ENCODE assay signal across 8 mouse cellular contexts in the genomic region with DNA sequence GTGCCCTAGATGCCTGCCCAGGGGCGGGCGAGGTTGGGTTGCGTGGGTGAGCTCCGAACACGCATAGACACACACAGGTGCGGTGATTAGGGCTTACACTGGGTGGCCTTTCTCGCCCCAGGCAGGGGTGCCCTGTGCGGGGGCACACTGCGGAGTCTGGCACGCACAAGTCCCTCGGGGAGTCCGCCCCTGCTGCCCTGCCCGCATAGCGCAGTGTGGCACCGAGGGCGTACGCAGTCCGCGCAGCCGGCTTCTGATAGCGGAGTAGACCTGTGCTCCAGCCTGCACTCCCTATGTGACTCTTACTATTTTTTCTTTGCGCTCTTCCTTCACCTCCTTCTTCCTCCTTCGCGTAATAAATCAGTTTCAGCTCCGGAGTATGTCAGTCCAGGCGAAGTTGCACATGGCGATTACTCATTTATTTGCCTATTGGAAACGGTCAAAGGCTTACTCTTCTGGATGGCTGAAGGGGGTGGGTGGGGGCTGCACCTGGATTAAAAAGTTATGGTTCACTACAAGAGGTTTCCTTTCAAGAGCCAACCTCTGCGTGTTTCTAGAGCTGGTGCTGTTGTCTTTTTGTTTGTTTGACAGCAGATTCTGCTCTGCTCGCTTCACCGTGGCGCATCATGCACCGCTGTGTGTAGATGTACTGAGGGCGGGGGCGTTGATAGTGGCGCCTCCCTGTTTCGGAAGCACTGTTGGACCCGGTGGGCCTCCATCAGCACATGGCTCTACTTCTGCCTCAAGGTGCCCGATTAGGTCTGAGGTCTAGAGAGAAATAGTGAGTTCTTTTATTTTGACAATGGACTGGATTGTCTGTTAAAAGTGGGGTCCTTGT. TPM values are rescaled to one million over a fixed set of nuclear protein-coding genes. Genes with fewer than 3 reads are reported as not detected.
DNase-seq lines count a peak whose midpoint lies in the region; ATAC-seq and TF ChIP-seq lines count a peak whose summit lies in the region.

No protein-coding gene starts in this region.

- peaks cover 62% of the 10 kb centered on the region for H3K79me2 ChIP-seq in CH12.LX (replicated peaks; ENCODE audit: control insufficient read depth, extremely low read depth, insufficient read depth, poor library complexity, severe bottlenecking)

- peak; percentile 46 to 65 for DNase-seq in heart, adult 18-20 months
- no peak for DNase-seq in heart, adult 8-10 months (ENCODE audit: low spot score)
- DNase-seq in CH12.LX (ENCODE audit: extremely low read depth): peak; percentile 43
- DNase-seq in cerebellum, postnatal 14 days: peak; percentile 26 to 45
- peak; percentile 56 for DNase-seq in kidney, postnatal 14 days
- peak; percentile 17 for DNase-seq in thymus, postnatal 0 days (ENCODE audit: low spot score)

- peaks cover 16 to 47% of the 10 kb centered on the region in 2 experiments for H3K4me1 ChIP-seq in CH12.LX (ENCODE audit: control insufficient read depth in 1 of 2, insufficient read depth in 2 of 2)
- H3K4me1 ChIP-seq in heart, embryonic 13.5 days: peaks cover 42% of the 10 kb centered on the region
- peaks cover 51% of the 10 kb centered on the region for H3K4me1 ChIP-seq in midbrain, embryonic 13.5 days (replicated peaks)

- no peak for ATAC-seq in heart, embryonic 13.5 days (ENCODE audit: extremely low read depth, insufficient number of reproducible peaks, low FRiP score, low TSS enrichment)
- peak; percentile 66 for ATAC-seq in midbrain, embryonic 13.5 days

- no peak for TF ChIP-seq EP300 in CH12.LX (IDR thresholded peaks at IDR 0.05; ENCODE audit: low read length)

- 2% methylated on average over 39 of the region's 39 CpGs for WGBS in heart, embryonic 13.5 days
- under 1% methylated on average over 39 of the region's 39 CpGs for WGBS in midbrain, embryonic 13.5 days

- H3K36me3 ChIP-seq in CH12.LX (replicated peaks in 1 of 2; ENCODE audit: control insufficient read depth in 1 of 2, insufficient read depth in 1 of 2, low read length in 1 of 2): peaks cover 6 to 23% of the 10 kb centered on the region in 2 experiments
- no peaks in the 10 kb centered on the region for H3K36me3 ChIP-seq in heart, embryonic 13.5 days
- H3K36me3 ChIP-seq in midbrain, embryonic 13.5 days: no peaks in the 10 kb centered on the region

- H3K4me3 ChIP-seq in CH12.LX (replicated peaks in 1 of 3; ENCODE audit: low read depth in 2 of 3, low read length in 2 of 3, poor library complexity in 1 of 3): peak overlapping the region; percentile 77 to 98 (median 84)
- H3K4me3 ChIP-seq in heart, embryonic 13.5 days: peak overlapping the region; percentile 85
- peak overlapping the region; percentile 90 for H3K4me3 ChIP-seq in midbrain, embryonic 13.5 days (replicated peaks)

- TF ChIP-seq RAD21 in CH12.LX (IDR thresholded peaks at IDR 0.05; ENCODE audit: low read depth, low read length): no peak

- peak overlapping the region; percentile 97 for H3K4me2 ChIP-seq in CH12.LX (ENCODE audit: insufficient read depth, low read depth, poor library complexity, severe bottlenecking)
- H3K4me2 ChIP-seq in heart, embryonic 13.5 days: peak overlapping the region; percentile 97
- H3K4me2 ChIP-seq in midbrain, embryonic 13.5 days (replicated peaks): peak overlapping the region; percentile 84

- no peaks in the 10 kb centered on the region for H3K27me3 ChIP-seq in CH12.LX (replicated peaks)
- H3K27me3 ChIP-seq in heart, embryonic 13.5 days (replicated peaks): peaks cover 28% of the 10 kb centered on the region
- peaks cover 9% of the 10 kb centered on the region for H3K27me3 ChIP-seq in midbrain, embryonic 13.5 days

- H3K9ac ChIP-seq in CH12.LX (ENCODE audit: insufficient read depth, low read depth): peak overlapping the region; percentile 83
- H3K9ac ChIP-seq in heart, embryonic 13.5 days: peak overlapping the region; percentile 90
- peak overlapping the region; percentile 83 for H3K9ac ChIP-seq in midbrain, embryonic 13.5 days (replicated peaks)

- no peaks in the 10 kb centered on the region for H3K9me3 ChIP-seq in CH12.LX (replicated peaks; ENCODE audit: low read length)
- H3K9me3 ChIP-seq in heart, embryonic 13.5 days: no peaks in the 10 kb centered on the region
- no peaks in the 10 kb centered on the region for H3K9me3 ChIP-seq in midbrain, embryonic 13.5 days

- no peak; the same call in 1 of the 2 replicates for TF ChIP-seq POLR2A in CH12.LX (IDR thresholded peaks at IDR 0.05; ENCODE audit: low read depth, low read length)

- peak overlapping the region; percentile 77; the same call in 1 of the 2 replicates for H3K27ac ChIP-seq in CH12.LX (ENCODE audit: insufficient read depth, low read depth)
- no peak overlapping the region for H3K27ac ChIP-seq in heart, embryonic 13.5 days (replicated peaks)
- peak overlapping the region; percentile 44 for H3K27ac ChIP-seq in midbrain, embryonic 13.5 days

- TF ChIP-seq CTCF in CH12.LX (conservative IDR thresholded peaks at IDR 0.05 in 1 of 2, IDR thresholded peaks at IDR 0.05 in 1 of 2; ENCODE audit: low read depth in 2 of 2, low read length in 2 of 2): no peak

- in situ Hi-C loops in CH12.LX (cut with MboI; ENCODE audit: low pct_ligation_motif_present, low pct_unique_long_range_greater_than_20kb, low sequenced_read_pairs): no loop called here

- dilution Hi-C loops in CH12.LX (cut with MboI; ENCODE audit: extremely low pct_ligation_motif_present, extremely low pct_unique_long_range_greater_than_20kb, low sequenced_read_pairs): no loop called here

TF ChIP-seq in CH12.LX, 34 proteins besides CTCF, POLR2A, EP300 and RAD21:
- TF ChIP-seq MAZ (IDR thresholded peaks at IDR 0.05; ENCODE audit: low read depth, low read length) (peak; percentile 36; the same call in 1 of the 2 replicates), IRF4 (IDR thresholded peaks at IDR 0.05; ENCODE audit: low read depth, low read length) (no peak), MAX (IDR thresholded peaks at IDR 0.05; ENCODE audit: low read length) (peak; percentile 61), ZMIZ1 (IDR thresholded peaks at IDR 0.05; ENCODE audit: low read depth, low read length) (no peak), JUND (conservative IDR thresholded peaks at IDR 0.05; ENCODE audit: low read depth, low read length) (no peak), CHD1 (IDR thresholded peaks at IDR 0.05; ENCODE audit: low read depth, low read length) (peak; percentile 77; the same call in 1 of the 2 replicates), NRF1 (IDR thresholded peaks at IDR 0.05; ENCODE audit: low read depth, low read length) (no peak), BHLHE40 (IDR thresholded peaks at IDR 0.05; ENCODE audit: low read depth, low read length) (0 out of 2 replicates have a peak, but pooled peaks have one; percentile 17), MYC (IDR thresholded peaks at IDR 0.05; ENCODE audit: low read depth, low read length) (0 out of 2 replicates have a peak, but pooled peaks have one; percentile 51), MEF2A (IDR thresholded peaks at IDR 0.05; ENCODE audit: borderline replicate concordance, low read depth, low read length) (no peak), ZNF384 (IDR thresholded peaks at IDR 0.05; ENCODE audit: low read depth, low read length) (0 out of 2 replicates have a peak, but pooled peaks have one; percentile 16), ZC3H11A (IDR thresholded peaks at IDR 0.05; ENCODE audit: low read depth, low read length) (no peak), UBTF (IDR thresholded peaks at IDR 0.05; ENCODE audit: low read depth, low read length) (no peak), E2F4 (IDR thresholded peaks at IDR 0.05; ENCODE audit: insufficient replicate concordance, low read depth, low read length) (no peak), JUN (IDR thresholded peaks at IDR 0.05; ENCODE audit: insufficient read depth, low read depth, low read length) (no peak), TBP (conservative IDR thresholded peaks at IDR 0.05; ENCODE audit: low read depth, low read length) (no peak), MXI1 (IDR thresholded peaks at IDR 0.05; ENCODE audit: low read depth, low read length) (peak; percentile 92), SIN3A (IDR thresholded peaks at IDR 0.05; ENCODE audit: low read length) (peak; percentile 85)

RNA-seq across cellular contexts. Expression of a gene that starts 1.4 kb away (rescaled TPM):
- total RNA-seq in heart, adult 18-20 months (2021): 10 to 100 TPM; 51.2 to 66.8 TPM
- 10 to 100 TPM; 58.6 to 70.9 (median 67.5) TPM for total RNA-seq in heart, adult 8-10 months (2022)
- total RNA-seq in CH12.LX (2012; rRNA removed): 47.3 and 72.8 TPM in 2 replicates
- total RNA-seq in CH12.LX (2014; rRNA removed): 14.1 and 15.2 TPM in 2 replicates
- 21.9 and 26.3 TPM in 2 replicates for polyA plus RNA-seq in CH12.LX (2012; ENCODE audit: insufficient read length, low read depth)
- 2.1 and 2.2 TPM in 2 replicates for polyA plus RNA-seq in heart, embryonic 13.5 days (2015; fragmentation: Nextera tagmentation; extraction: Ambion mirVana)
- polyA plus RNA-seq in midbrain, embryonic 13.5 days (2015; fragmentation: Nextera tagmentation; extraction: Ambion mirVana): 5.4 and 6.4 TPM in 2 replicates
- polyA plus RNA-seq in thymus, postnatal 0 days (2015; fragmentation: Nextera tagmentation; extraction: Ambion mirVana): 2.2 and 2.4 TPM in 2 replicates
